Mouse (Mus musculus): ENCODE measurements around the gene Afap1l2.

- no peak for TF ChIP-seq HCFC1 (IDR thresholded peaks at IDR 0.05; ENCODE audit: borderline replicate concordance, insufficient read depth, low read length)
- no peak for TF ChIP-seq MAFK (IDR thresholded peaks at IDR 0.05; ENCODE audit: insufficient read depth, low read depth, low read length)
- TF ChIP-seq CHD2 (IDR thresholded peaks at IDR 0.05; ENCODE audit: low read depth, low read length), result no peak
- no peak for TF ChIP-seq ZC3H11A (IDR thresholded peaks at IDR 0.05; ENCODE audit: borderline replicate concordance, low read depth, low read length)
- no peak for TF ChIP-seq ZNF384 (IDR thresholded peaks at IDR 0.05; ENCODE audit: low read depth, low read length)
These were observed 18.5 kb upstream of the Afap1l2 start for GRCm38 (mm10) chr19:57026501-57026900.
